Mouse (Mus musculus) intestine, embryonic 16.5 days (tissue): ENCODE data around the gene Cox8b. TPM values are rescaled to one million over a fixed set of nuclear protein-coding genes. Genes with fewer than 3 reads are reported as not detected.
"Not testable (repeated sequence)": the region's sequence is repeated elsewhere in the genome, so short reads cannot be mapped to it uniquely, and the experiment has no call there.

Experiments
- ATAC-seq: fragments of 200-750 bp; cut with Nextera tagmentation; 2 replicates; pipeline ENCODE4 v1.8.0; 2017; ENCODE audit warnings: moderate TSS enrichment, moderate library complexity
- H3K27ac ChIP-seq: fragments of 300-500 bp; sonication (generic); 2 replicates; pipeline ENCODE4 v1.5.1; 2014; ENCODE audit warnings: mild to moderate bottlenecking, low read length
- H3K27me3 ChIP-seq: fragments of 300-500 bp; sonication (generic); replicated peaks from 2 replicates; pipeline ENCODE4 v1.6.1; 2014; ENCODE audit warnings: low read length, control low read depth, mixed read lengths; ENCODE audit not compliant: control insufficient read depth, insufficient read depth
- H3K36me3 ChIP-seq: fragments of 300-500 bp; sonication (generic); 2 replicates; pipeline ENCODE4 v1.6.1; 2014; ENCODE audit warnings: low read length, control low read depth; ENCODE audit not compliant: control insufficient read depth, insufficient read depth
- H3K4me1 ChIP-seq: fragments of 300-500 bp; sonication (generic); 2 replicates; pipeline ENCODE4 v1.6.1; 2014; ENCODE audit warnings: low read length, control low read depth, mixed read lengths; ENCODE audit not compliant: control insufficient read depth, insufficient read depth
- H3K4me2 ChIP-seq: fragments of 300-500 bp; sonication (generic); 2 replicates; pipeline ENCODE4 v1.6.1; 2014; ENCODE audit warnings: low read depth, low read length, control low read depth
- H3K4me3 ChIP-seq: fragments of 300-500 bp; sonication (generic); 2 replicates; pipeline ENCODE4 v1.5.1; 2014; ENCODE audit warnings: mild to moderate bottlenecking, low read length
- H3K9ac ChIP-seq: fragments of 300-500 bp; sonication (generic); 2 replicates; pipeline ENCODE4 v1.6.1; 2014; ENCODE audit warnings: low read depth, low read length
- H3K9me3 ChIP-seq: fragments of 300-500 bp; sonication (generic); 2 replicates; pipeline ENCODE4 v1.6.1; 2016; ENCODE audit warnings: low read length, control low read depth; ENCODE audit not compliant: control insufficient read depth
- WGBS: fragments of 180-500 bp; shearing (Covaris S2); extraction: QIAGEN DNeasy Blood & Tissue Kit; methylation state at CpG from one replicate; pipeline ENCODE4 v1.1.7; 2014; 5-methylcytosine and 5-hydroxymethylcytosine counted together
- polyA plus RNA-seq: library from polyadenylated mRNA; unstranded; fragments of >200 nt; fragmentation: Nextera tagmentation; extraction: Ambion mirVana; gene quantifications from 2 replicates; pipeline ENCODE4 v1.2.1, GENCODE M21; 2015

Gene Cox8b
- polyA plus RNA-seq, 1 experiment from 2014 or later, result 0.45 TPM

DNA sequence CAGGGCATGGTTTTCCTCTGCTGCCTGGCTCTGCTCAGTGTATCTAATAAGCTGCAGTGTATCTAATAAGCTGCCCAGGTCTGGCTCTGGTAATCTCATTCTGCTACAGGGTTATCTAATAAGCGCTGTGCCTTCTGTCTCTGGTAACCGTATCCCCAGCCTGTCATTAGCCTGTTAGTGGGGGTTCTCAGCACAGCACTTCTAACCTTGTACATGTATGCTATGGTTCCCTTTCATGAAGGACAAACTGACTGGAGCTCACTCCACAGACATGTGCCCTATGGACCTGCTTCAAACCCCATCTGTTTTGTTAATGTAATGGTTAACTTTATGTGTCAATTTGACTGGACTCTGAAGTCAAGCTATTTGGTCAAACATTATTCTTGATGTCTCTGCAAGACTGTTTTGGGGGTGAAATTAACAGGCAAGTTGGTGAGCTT, 5.4 kb upstream of the Cox8b start:
- WGBS, result 71% methylated on average over 2 of the region's 2 CpGs
- Histone ChIP-seq H3K4me3 (no peak overlapping the region), H3K27me3 (no peaks in the 10 kb centered on the region), H3K27ac (no peak overlapping the region), H3K4me1 (peaks cover 2% of the 10 kb centered on the region; the same call in 1 of the 2 replicates), H3K4me2 (no peak overlapping the region), H3K36me3 (no peaks in the 10 kb centered on the region), H3K9ac (no peak overlapping the region), H3K9me3 (no peaks in the 10 kb centered on the region)
- no peak for ATAC-seq

DNA sequence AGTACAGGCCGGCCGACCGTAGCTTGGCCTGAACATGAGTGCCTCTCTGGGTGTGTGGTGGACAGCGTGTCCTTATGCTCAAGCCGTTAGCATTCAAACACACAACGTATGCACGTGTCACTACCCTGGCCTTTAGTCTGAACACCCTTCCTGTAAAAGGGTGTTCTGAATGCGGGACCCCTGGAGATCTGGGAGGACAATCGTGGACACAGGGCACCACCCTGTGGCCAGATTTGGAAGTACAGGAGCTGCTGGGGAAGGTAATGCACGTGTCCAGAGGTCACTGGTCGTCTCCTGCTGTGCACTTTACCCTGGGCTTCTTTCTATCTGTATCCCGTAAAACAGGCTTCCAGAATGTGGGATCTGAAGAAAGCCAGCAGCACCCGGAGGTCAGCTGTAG, 3.0 kb upstream of the Cox8b start:
- Histone ChIP-seq H3K27me3 (no peaks in the 10 kb centered on the region), H3K4me2 (no peak overlapping the region), H3K4me3 (no peak overlapping the region), H3K9me3 (no peaks in the 10 kb centered on the region), H3K9ac (peak overlapping the region; percentile 37; the same call in 1 of the 2 replicates), H3K36me3 (peaks cover 3% of the 10 kb centered on the region; the same call in 1 of the 2 replicates), H3K27ac (0 out of 2 replicates have a peak overlapping the region, but pooled peaks have one; percentile 18), H3K4me1 (peaks cover 2% of the 10 kb centered on the region; the same call in 1 of the 2 replicates)
- WGBS, result 22% methylated on average over 13 of the region's 13 CpGs
- peak; percentile 52 for ATAC-seq

GRCm38 (mm10) chr7:140902036-140902875, 2.0 kb upstream of the Cox8b start:
- no peaks in the 10 kb centered on the region for H3K9me3 ChIP-seq
- H3K36me3 ChIP-seq, result peaks cover 7% of the 10 kb centered on the region
- no peak overlapping the region for H3K9ac ChIP-seq
- H3K4me2 ChIP-seq, result no peak overlapping the region
- no peak overlapping the region for H3K4me3 ChIP-seq
- no peak overlapping the region for H3K27ac ChIP-seq
- H3K27me3 ChIP-seq, result no peaks in the 10 kb centered on the region
- no peak for ATAC-seq
- WGBS, result 86% methylated on average over 15 of the region's 15 CpGs
- H3K4me1 ChIP-seq, result peaks cover 2% of the 10 kb centered on the region; the same call in 1 of the 2 replicates

- H3K9me3 ChIP-seq, result no peaks in the 10 kb centered on the region
- no peak for ATAC-seq
- H3K4me1 ChIP-seq, result peaks cover 2% of the 10 kb centered on the region; the same call in 1 of the 2 replicates
- no peak overlapping the region for H3K27ac ChIP-seq
- no peak overlapping the region for H3K4me2 ChIP-seq
- peaks cover 7% of the 10 kb centered on the region for H3K36me3 ChIP-seq
- no peak overlapping the region for H3K4me3 ChIP-seq
- WGBS, result 67% methylated on average over 3 of the region's 3 CpGs
- H3K27me3 ChIP-seq, result no peaks in the 10 kb centered on the region
- no peak overlapping the region for H3K9ac ChIP-seq
Observed at GRCm38 (mm10) chr7:140899121-140899520, 1.1 kb downstream of the Cox8b start.

DNA sequence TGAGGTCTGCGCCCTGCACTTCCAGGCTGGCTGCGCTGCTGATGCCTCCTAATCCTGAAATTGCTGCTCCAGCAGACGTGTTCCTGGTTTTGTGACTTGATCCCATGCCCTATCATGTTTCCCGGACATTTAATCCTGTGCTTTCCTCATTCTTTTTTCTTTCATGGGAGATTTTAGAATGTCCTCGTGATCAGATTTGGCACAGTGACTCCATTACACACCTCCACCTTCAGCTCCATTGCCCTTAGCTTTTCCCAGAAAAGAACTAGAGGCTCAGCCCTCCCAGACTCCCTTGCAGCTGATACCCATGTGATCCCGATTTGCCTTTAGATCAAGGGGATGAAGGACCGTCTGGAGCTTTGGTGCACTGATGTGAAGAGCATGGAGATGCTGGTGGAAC, 2.4 kb downstream of the Cox8b start:
- Histone ChIP-seq H3K27me3 (no peaks in the 10 kb centered on the region), H3K9ac (no peak overlapping the region), H3K4me2 (no peak overlapping the region), H3K4me1 (no peaks in the 10 kb centered on the region), H3K4me3 (no peak overlapping the region), H3K9me3 (no peaks in the 10 kb centered on the region), H3K36me3 (peaks cover 7% of the 10 kb centered on the region), H3K27ac (no peak overlapping the region)
- no peak for ATAC-seq
- WGBS, result 86% methylated on average over 7 of the region's 7 CpGs

DNA sequence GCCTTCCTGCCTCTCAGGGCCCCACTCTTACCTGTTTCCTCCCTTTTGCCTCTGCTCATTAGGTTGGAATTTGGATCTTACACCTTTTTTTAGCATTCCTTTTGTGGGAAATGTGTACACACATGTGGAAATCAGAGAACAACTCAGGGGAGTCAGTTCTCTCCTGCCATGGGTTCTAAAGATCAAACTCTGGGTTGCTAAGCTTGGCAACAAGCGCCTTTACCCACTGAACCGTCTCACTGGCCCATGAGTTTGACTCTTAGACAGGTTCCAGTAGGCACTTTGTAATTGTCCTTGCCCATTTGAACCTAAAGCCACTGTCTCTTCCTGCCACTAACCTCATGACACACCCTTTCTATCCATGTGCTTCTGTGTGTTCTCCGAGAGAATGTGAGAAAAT, 5.6 kb downstream of the Cox8b start:
- Histone ChIP-seq H3K27ac (no peak overlapping the region), H3K36me3 (peaks cover 7% of the 10 kb centered on the region), H3K9me3 (no peaks in the 10 kb centered on the region)

DNA sequence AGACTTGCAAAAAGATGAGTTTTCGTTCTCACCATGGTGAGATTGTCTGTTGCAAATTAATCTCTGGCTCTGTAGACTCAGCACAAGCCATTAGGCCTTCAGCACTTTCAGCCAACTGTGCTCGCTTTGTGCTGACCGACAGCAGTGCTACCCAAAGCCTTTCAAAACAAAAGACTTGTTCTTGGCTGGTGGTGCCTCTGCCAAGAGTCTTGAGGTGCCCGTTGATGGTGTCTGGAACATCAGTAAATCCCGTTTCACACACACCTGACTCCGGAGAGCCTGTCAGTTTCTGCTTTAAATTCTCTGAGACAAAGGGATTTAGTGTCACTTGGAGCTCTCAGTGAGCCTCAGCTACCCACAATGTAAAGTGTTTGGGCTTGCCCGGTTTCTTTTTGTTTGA, 6.2 kb downstream of the Cox8b start:
- H3K9ac ChIP-seq, result no peak overlapping the region
- no peak for ATAC-seq
- no peaks in the 10 kb centered on the region for H3K4me1 ChIP-seq
- H3K36me3 ChIP-seq, result peaks cover 4% of the 10 kb centered on the region; the same call in 1 of the 2 replicates
- 91% methylated on average over 7 of the region's 7 CpGs for WGBS
- H3K4me2 ChIP-seq, result no peak overlapping the region
- no peaks in the 10 kb centered on the region for H3K27me3 ChIP-seq
- no peak overlapping the region for H3K4me3 ChIP-seq
- no peaks in the 10 kb centered on the region for H3K9me3 ChIP-seq
- no peak overlapping the region for H3K27ac ChIP-seq

More for the DNA sequence above, 5.6 kb downstream of the Cox8b start:
- no peaks in the 10 kb centered on the region for H3K27me3 ChIP-seq
- no peaks in the 10 kb centered on the region for H3K4me1 ChIP-seq
- ATAC-seq, result no peak
- no peak overlapping the region for H3K9ac ChIP-seq
- no peak overlapping the region for H3K4me3 ChIP-seq
- H3K4me2 ChIP-seq, result no peak overlapping the region
- 94% methylated on average over 3 of the region's 3 CpGs for WGBS

GRCm38 (mm10) chr7:140890636-140891035, 9.6 kb downstream of the Cox8b start:
- not testable (repeated sequence) for ATAC-seq, H3K9me3 ChIP-seq, H3K4me2 ChIP-seq, H3K36me3 ChIP-seq, H3K27me3 ChIP-seq, H3K9ac ChIP-seq, H3K27ac ChIP-seq, H3K4me3 ChIP-seq, H3K4me1 ChIP-seq
- WGBS, result 97% methylated on average over 16 of the region's 16 CpGs

DNA sequence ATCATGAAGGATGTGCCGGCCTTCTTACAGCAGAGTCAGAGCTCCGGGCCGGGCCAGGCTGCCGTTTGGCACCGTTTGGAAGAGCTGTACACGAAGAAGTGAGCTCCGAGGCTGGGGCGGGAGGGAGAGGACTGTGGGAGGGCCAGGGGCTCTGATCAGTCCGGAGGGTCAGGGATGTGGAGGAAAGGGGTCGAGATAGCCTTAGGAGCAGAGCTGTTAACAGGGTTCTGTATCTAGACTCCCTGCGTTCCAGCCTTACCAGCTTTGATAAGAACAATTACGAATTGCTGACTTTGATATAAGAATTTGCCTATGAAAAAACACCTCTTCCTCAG, 17.8 kb downstream of the Cox8b start:
- no peak; the same call in 1 of the 2 replicates for ATAC-seq

More for the DNA sequence above, 17.8 kb downstream of the Cox8b start:
- Histone ChIP-seq H3K9me3 (no peaks in the 10 kb centered on the region), H3K4me3 (peak overlapping the region; percentile 81), H3K36me3 (no peaks in the 10 kb centered on the region), H3K27me3 (no peaks in the 10 kb centered on the region), H3K4me2 (peak overlapping the region; percentile 50), H3K9ac (peak overlapping the region; percentile 84), H3K27ac (peak overlapping the region; percentile 40), H3K4me1 (peaks cover 15% of the 10 kb centered on the region)
- under 1% methylated on average over 12 of the region's 12 CpGs for WGBS
